Mouse (Mus musculus) lung, postnatal 4 days (tissue): ENCODE measurements around the gene Gm20708.
"Not testable (repeated sequence)": the region's sequence is repeated elsewhere in the genome, so short reads cannot be mapped to it uniquely, and the experiment has no call there.

ENCODE experiments used
- DNase-seq, 2 experiments: peaks; one replicate each; pipeline ENCODE4 v3.0.0; 2021

Gene Gm20708

DNA sequence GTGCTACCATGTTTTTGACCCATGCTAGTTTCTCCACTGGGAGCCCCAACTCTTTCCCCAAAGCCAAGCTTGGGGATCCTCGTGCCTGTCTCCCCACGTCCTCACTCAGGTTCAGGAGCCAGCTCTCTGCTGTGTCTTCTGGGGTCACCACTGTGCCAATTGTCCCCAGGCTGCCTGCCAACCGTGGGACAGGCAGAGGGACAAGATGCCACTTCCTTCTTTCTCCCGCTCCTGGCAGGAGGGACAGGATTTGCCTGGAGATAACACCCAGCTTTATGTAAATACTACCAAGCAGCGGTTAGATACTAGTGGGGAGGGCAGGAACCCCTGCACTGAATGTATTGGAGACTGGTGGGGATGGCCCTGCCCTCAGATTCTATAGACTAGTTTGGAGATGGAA lies 4.4 kb downstream of the Gm20708 start:
- DNase-seq: no peak

DNA sequence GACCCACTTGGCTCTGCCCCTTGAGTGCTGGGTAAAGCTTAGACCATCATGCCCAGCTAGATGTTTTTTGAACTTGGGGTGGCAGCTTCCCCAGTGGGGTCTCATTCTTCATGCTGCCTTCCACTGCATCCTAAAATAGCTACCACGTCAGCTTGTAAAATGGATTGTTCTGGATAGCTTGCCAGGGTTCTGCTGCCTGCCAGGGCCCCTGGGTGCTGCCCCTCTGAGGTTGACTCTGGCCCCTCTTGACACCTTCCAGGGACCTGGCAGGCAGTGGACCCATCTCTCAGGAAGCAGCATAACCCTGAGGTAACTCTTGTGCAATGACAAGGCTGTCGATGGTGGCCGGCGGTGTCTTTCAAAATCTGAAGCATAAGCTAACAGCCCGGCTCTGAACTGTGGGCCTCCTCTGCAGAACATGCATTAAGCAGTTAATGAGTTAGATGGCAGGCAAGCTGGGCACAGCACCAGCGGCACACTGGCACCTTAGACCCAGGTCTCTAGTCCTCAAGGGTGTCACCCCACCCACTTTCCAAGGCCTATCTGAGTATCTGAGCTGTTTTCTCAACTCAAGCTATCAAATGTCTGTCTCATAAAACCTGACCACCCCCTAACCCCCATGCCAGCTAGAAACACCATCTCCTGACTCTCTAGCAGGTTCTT lies 5.4 kb downstream of the Gm20708 start:
- no peak for DNase-seq

DNA sequence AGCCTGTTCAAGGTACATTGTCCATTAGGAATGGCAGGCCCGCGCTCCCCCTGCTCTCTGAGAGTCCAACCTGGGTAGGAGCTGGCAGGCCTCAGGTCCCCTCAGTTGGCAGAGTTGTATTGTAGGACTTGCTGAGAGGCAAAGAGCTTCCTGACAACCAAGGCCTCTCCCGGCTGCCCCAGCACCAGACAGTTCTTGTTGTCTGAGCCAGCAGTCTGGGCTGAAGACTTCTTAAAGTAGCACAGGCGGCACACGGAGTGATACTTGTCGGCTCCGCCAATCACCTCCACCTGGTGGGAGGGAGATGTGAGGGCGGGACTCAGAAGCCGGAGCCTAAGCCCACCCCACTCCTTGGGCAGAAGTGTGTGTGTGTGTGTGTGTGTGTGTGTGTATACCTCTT lies 6.4 kb downstream of the Gm20708 start:
- not testable (repeated sequence) for DNase-seq

DNA sequence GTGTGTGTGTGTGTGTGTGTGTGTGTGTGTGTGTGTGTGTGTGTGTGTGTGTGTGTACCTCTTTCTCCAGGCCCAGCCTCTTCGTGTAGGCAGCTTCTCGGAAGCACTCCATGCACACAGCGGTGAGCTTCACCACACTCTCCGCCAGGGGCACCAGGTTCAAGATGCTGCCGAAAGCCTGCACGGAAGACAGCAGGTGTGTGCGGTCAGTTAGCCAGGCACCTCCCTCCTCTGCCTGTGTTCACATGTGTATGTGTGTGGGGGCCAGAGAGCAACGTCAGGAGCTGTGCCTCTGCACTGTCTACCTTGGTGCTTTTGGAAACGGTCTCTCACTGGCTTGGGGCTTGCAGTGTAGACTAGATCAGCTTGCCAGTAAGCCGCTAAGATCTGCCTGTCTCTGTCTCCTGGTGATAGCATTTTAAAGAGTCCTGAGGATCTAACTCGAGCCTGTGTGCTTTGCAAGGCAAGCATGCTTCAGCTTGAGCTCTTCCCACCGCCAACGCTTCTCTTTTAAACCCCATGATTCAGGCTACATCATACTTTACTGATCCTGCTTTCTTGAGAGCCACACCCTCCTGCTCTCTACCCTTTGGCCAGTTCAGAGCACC lies 7.0 kb downstream of the Gm20708 start:
- no peak for DNase-seq

DNA sequence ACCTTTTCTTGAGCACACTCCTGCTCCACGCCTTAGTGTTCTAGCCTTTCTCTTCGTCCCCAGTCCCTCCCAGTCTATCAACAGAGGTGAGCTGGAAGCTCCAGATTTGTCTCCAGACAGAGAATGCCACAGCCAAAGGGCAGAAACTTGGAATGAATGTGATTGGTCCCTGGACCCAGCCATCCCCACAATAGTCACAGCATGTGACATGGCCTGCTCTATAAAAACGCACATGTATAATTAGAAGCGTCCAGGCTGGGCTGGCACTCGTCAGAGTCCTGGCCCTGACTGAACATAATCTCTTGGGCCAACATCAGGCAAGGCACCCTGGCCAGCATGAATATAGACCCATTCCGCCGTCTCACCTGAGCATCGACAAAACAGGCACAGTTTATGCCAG lies 9.6 kb downstream of the Gm20708 start:
- no peak for DNase-seq

DNA sequence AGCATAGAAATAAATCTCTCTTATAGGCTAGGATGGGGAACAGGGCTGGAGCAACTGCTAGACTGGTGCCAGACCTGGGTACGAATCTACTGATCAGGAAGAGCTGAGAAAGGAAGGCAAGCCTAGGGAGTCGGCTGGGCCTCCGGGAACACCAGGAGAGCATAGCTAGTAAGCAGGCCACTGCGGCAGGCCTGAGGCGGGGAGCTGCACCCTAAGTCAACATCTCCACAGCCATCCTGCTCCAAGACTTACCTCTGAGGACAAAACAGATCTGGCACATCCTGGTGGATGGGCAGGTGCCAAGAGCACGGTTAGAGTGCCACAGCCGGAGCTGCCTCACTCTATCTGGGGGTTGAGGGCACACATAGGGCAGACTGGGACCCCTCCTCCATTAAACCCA lies 10.7 kb downstream of the Gm20708 start:
- no peak for DNase-seq

DNA sequence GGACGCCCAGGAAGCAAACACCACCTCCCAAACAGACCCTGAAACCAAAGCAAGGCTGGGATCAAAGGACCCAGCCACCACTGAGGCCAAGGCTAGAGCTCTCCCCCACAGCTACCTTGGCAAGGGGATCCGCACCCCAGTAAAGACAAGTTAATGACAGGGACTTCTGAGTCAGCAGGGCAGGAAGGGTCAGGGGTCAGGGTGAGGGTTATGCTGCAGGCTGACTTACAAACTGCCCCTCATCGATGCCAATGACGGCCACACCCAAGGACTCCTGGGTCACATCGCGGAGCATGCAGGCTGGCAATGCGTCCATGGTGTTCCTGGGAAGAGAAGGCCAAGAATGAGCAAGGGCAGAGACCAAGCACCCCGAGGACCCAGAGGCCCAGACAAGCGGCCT lies 12.4 kb downstream of the Gm20708 start:
- peak in 1 of 2 experiments; percentile 5 for DNase-seq

DNA sequence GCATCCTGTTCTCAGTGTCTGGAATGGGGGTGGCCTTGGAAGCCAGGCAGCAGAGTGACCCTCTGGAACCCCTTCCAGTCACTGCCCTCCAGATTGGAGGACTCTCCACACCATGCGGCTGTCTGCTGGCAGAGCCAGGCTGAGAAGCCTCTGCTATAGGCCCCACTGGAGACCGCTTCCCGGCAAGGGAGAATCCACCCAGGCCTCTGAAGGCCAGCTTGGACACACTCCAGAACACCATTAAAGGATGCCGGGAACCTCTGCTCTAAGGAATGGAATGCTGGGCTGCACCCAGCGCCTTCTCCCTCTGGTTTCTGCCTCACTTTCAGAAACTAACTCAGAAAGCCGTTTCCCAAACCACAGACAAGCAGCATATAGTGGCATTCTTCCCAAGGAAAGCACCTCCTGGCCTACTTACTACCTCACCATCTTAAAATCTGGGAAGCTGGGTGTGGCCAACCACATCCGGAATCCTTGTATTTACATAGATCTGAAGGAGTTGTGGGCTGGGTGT lies 13.3 kb downstream of the Gm20708 start:
- peak; percentile 48 to 65 for DNase-seq

DNA sequence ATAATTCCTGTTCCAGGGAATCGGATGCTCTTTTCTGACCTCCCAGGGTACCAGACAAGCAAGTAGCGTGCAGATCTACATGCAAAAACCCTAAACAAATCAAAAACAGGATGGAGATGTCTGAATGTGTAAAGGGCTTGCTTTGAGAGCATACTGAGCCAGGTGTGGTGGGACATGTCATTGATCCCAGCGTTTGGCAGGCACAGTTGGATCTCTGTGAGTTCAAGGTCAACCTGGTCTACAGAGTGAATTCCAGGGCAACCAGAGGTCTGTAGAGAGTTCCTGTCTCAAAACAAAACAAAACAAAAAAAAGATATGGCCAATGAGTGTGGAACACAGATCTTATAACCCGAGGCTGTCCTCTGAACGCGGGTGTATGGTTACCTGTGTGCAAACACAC lies 13.9 kb downstream of the Gm20708 start:
- DNase-seq: peak in 1 of 2 experiments; percentile 3

DNA sequence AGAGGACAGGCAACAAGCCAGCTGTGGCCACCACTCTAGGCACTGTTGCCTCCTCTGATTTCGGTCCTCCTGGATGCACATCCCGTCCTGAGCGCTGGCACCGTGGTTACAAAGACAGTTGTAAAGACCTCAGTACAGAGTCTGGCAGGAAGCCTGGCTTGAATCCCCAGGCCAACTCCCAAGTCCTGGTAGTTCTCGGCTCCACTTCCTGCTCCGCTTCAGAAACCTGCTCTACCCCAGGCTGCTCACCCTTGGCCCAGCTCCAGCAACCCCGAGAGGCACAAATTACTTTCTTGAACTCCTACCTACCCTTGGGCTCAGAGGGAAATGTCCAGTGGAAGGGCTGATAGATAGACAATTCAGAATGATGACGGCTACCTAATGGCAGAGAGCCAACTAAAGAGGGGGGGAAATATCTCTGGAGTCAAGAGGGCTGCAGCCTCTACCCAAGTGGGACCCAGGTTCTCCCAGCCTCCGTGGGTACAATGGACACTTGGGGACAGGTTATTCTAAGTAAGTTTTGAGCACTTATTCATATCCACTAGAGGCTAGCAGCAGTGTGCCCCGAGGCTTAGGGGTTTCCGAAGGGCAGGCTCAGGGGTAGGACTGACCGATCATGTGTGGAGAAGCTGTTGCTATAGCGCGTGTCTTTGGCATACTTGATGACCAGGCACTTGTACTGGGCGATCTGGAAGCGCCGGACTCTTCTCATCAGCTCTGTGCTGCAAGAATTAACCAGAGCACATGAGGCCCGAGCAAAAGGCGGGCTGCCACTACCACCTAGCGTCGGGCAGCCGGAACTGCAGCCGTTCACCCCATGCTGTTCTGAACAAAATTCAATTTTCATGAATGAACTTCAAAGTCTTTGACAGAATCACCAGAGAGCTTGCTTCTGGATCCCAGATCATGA lies 14.8 kb downstream of the Gm20708 start:
- peak; percentile 86 to 89 for DNase-seq

DNA sequence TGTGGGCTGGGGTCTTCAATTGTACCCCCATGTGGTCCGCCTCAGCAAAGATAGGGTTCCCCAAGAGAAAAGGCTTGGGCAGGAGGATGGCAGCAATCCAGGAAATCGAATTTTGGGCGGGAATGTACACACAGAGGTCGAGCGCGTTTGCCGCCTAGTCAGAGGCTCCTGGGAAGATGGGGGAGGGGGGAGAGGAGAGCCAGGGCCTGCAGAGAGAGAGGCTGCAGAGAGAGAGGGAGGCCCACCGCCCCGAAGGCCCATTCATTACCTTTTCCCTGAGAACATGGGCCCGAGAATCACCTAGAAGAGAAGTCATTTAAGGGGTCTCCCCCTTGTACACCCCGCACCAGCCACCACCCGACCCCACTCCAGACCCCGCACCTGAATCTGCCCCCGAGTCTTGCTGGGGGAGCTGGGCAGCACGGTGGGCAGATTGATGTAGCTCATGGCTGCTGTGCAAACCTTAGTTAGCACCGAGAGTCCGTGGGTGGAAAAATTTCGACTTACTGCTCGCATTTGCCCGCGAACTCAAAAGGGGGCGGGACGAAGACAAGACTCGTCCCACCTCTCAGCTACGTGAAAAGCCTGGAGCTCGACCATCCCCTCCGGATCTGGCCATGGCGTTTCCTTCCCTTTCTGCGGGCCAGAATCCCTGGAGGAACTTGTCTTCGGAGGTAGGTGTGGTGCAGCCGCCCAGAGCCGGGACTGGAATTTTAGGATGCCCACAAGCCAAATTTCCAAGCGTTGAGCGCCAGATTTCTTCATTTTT lies 16.0 kb downstream of the Gm20708 start, which contains the start of the genes Afmid and Tk1:
Gene Afmid, plus strand, starts transcription at position 592 of the 769 bp plus-strand sequence.
Gene Tk1, minus strand, starts transcription at position 760 of the 769 bp plus-strand sequence.
- peak; percentile 86 to 88 for DNase-seq

DNA sequence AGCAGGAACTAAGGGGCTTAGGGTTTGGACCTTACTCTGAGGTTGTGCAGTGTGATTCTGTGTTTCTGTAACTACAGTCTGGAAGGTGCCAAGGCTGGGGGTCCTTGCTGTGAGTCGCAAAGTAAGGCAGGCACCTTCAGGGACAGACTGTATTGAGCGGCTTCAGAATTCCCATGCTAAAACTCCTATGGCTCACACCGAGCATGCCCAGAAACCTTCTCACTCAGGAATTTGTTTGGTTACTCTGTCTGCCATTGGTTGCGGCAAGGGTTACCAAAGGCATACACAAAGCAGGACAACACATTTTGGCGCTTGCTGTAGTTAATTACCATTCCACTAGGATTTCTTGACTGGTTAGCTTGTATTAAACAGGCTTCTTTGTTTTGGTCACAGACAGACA lies 16.7 kb downstream of the Gm20708 start:
- no peak for DNase-seq

DNA sequence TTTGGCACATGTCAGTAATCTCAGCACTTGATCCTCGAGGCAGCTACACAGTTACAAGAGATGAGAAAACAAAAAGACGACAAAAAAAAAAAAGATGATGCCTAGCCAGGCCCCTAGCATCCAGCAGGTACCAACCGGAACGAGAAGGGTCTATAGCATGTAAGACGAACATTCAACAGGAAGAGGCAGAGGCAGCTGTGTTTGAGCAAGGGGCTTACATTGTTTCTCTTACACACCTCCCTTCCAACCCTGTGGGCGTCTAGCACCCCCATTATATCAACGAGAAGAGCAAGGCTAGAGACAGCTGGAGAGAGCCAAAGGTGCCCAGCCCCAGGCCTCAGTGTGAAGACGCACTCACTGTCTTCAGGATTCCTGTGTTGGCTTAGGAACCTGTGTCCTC lies 17.4 kb downstream of the Gm20708 start:
- no peak for DNase-seq

DNA sequence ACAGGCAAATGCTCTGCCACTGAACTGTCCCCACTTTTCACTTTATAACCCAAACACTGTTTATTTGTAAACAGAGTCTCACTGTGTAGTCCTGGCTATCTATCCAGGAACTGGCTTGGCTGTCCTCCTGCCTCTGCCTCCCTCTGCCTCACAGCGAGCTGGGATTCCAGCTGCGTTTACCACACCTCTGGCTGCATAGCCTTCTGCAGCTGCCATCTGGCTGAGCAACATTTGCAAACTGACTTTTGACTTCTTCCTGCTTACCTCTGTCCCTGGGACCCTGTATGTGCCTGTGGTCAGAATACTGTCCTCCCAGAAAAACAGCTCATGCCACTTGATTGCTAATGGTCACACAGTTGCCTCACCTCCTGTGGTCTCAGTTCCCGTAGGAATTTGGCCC lies 17.9 kb downstream of the Gm20708 start:
- DNase-seq: no peak

DNA sequence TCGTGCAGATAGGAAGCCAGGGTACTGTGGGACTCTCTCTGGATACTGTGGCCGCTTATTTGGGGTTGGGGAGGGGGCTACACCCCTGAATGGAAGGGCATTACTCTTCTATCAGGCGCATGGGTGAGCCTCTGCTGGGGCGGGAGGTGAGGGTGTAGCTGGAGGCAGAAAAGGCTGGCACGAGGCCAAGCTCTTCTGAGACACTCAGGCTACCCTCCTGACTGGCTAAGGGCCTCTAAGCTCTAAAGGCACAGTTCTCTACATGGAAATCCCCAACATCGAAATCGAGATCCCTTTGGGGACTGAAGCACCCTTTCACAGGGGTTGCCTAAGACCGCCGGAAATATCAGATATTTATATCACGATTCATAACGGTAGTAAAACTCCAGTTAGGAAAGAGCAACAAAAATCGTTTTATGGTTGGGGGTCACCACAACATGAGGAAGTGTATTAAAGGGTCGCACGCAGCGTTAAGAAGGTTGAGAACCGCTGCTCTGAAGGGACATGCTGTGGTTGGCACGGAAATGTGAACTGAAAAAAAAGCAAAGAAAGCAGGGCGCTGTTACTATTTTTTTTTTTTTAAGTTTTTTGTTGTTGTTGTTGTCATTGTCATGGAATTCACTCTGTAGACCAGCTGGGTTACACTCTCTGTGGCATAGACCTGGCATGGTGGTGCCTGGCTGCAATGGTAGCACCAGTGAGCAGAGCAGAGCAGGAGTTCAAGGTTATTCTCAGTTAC lies 18.9 kb downstream of the Gm20708 start:
- peak; percentile 66 to 79 for DNase-seq

DNA sequence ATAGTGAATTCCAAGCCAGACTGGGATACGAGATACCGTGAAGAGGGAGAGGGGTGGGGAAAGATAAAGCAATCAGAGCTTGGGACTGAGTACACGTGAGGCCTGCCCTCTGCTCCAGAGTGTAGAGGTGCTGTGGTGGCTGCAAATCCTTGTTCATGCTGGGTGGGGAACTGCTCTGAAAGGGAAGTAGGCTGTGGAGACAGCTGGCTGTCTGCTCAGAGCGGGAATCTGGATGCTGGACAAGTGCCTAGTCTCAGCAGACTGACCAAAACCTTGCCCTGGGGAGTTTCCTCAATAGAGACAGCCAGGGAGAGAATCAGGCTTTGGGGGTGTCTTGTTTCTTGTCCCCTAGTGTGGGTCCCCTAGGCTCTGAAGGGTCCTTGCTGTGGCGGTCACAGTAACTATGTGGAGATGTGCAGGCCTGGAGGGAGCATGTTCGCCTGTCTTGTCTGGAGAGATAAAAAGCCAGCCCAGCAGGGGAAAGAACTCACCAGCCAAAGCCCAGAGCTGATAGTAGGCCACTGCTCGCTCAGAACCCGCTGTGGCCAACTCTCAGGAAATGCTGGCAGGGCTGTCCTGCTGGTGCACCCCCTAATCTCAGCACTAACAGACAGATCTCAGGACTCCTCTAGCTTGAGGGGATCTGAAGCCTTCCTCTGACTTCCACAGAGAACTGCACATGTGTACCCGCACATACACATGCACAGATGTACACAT lies 19.6 kb downstream of the Gm20708 start:
- peak; percentile 58 to 67 for DNase-seq

DNA sequence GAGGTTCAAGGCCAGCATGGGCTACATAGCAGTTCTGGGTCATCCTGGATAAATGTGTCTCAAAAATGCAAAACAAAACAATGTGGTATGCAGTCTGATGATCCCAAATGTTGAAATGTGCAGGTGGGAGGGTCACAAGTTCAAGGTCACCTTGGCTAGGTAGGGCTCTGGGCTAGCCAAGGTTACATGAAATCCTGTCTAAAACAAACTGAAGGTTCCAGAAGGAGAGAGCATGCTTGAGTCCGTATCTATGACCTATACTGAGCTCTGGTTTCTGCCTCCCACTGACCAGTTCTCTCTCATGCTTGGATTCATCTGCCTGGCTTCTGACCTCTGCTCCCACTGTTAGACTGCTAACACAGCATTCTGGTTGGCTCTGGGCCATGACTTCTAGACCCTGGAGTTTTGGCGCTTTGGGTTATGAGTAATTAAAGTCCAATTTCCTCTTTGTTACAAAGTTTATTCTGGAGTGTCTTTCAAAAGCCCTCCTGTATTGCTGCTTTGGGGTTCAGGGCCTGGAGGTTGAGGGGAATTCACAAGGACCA lies 20.3 kb downstream of the Gm20708 start:
- DNase-seq: peak; percentile 56 to 57

DNA sequence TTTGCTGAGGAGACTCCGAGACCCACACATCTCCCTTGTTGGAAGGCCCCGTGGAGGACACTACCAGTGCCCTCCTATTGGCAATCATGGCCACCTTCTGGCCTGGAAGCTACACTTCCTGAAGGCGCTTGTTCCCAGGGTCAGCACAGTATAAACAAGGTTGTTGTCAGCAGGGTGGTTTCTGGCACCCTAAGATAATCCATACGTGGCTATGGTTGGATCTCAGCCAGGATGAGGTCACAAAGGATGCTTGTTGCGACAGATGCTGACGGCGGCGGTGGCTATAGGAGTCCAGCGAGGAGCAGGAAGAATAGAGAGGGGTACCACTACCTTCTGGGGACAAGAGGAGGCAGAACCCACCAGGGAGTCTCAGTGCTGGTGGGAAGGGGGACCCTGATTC lies 20.9 kb downstream of the Gm20708 start:
- peak; percentile 59 to 70 for DNase-seq

DNA sequence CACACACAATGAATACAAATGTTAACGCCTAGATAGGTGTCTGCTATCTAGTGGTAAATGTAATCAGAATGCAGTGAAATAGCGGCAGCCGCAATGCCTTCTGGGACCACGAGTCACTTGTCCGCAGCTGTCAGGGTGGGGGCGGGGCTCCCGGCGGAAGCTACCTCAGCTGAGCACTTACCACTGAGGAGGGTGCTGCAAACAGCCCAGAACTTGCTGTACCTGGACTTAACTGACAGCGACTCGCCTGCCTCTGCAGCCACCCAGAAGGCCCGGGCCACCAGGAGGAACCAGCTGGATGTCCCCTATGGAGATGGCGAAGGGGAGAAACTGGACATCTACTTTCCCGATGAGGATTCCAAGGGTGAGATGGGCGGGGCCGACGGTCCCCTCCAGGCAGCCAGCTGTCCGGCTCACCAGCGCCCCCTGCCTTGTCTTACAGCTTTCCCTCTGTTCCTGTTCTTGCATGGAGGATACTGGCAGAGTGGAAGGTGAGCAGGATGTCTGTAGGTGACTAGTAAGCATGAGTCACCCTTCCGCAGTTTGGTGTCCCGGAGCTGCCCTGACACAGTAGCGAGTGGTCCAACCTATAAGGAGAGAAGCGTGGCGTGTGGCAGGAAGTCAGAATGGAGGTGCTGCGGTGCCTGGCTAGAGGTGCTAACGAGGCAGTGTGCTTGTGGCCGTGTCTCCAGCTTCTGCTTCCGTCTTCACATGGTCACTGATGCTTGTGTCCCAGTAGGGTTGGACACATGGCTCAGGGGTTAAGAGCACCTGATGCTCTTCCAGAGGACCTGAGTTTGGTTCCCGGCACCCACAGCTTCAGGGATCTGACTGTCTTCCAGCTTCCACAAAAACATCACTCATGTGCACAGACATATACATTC lies 22.9 kb downstream of the Gm20708 start:
- DNase-seq: peak; percentile 80 to 88

DNA sequence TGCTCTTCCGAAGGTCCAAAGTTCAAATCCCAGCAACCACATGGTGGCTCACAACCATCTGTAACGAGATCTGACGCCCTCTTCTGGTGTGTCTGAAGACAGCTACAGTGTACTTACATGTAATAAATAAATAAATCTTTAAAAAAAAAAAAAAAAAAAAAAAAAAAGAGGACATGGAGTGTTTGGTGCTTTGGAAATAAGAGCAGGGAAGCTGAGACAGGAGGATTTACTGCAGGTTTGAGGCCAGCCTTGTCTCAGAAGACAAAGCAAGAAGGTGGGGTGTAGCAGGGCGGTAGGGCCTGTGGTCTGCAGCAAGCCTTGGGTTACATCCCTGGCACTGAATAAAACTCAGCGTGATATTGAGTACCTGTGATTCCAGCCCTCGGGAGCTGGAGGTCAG lies 24.0 kb downstream of the Gm20708 start:
- DNase-seq: not testable (repeated sequence)
